ENCODE assay signal across 11 mouse cellular contexts in the genomic region with DNA sequence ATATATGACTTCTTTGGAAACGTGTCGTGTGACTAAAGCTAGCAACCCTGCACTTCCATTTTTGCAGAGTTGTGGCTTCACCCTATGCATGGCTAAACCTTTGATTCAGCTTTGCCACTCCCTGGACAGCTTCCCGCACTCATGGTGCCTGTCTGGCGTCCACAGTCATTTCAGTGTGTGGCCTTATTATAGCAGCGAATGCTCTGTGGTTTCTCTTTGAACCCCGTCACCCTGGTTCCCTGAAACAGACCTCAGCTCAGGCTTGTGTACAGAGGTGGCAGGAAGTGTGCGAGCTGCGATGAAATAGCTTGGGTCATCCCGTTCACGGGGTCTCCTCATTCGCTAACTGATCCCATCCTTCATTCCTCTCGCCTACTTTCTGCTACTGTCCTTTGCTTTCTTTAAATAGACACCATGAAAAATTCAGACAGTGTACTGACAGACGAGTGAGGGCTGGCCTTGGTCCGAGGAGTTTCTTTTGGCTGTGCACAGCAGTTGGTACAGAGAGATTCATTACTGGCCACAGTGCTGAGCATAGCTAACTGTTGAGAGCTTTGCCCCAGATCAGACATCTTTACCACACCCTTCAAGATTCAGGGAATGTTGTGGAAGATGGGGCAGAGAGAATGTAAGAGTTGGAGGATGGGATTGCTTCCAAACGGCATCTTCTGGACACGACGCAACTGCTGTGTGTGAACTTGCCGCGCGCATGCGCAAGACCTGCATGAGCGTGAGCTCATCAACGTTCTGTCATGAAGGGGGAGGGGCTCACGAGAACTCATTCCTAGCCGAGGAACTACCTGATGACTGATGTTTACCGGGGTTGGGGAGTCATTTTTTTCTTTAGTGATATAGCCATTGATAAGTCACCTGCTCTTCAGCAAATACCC.
DNase-seq lines count a peak whose midpoint lies in the region; ATAC-seq and TF ChIP-seq lines count a peak whose summit lies in the region.
"Had no signal": no experiment of that assay in that cellular context is flagged by ENCODE, and none has a peak within 500 bp of the region (broad histone marks: within the 10 kb centered on the region; RNA-seq: fewer than 3 reads in every experiment).

No protein-coding gene starts in this region.

- peaks cover 33% of the 10 kb centered on the region for H3K4me1 ChIP-seq in hindbrain, embryonic 12.5 days
- no peaks in the 10 kb centered on the region for H3K4me1 ChIP-seq in hindbrain, embryonic 11.5 days (replicated peaks; ENCODE audit: control insufficient read depth, insufficient read depth, low read length)
- H3K4me1 ChIP-seq in small intestine, adult 2 months (ENCODE audit: control insufficient read depth, insufficient read depth, insufficient read length, low read length), result peaks cover 24% of the 10 kb centered on the region
- H3K4me1 ChIP-seq in midbrain, embryonic 16.5 days (ENCODE audit: control insufficient read depth, insufficient read depth, low read length), result peaks cover 7% of the 10 kb centered on the region; the same call in 1 of the 2 replicates
- H3K4me1 ChIP-seq in forebrain, embryonic 12.5 days, result peaks cover 17% of the 10 kb centered on the region

- no peak overlapping the region for H3K4me2 ChIP-seq in hindbrain, embryonic 12.5 days (replicated peaks)
- no peak overlapping the region for H3K4me2 ChIP-seq in hindbrain, embryonic 11.5 days (replicated peaks; ENCODE audit: low read depth, low read length)
- no peak overlapping the region for H3K4me2 ChIP-seq in midbrain, embryonic 16.5 days (ENCODE audit: low read length)
- no peak overlapping the region for H3K4me2 ChIP-seq in forebrain, embryonic 12.5 days
- H3K4me2 ChIP-seq: hindbrain, embryonic 15.5 days; midbrain, embryonic 15.5 days had no signal

- no peak overlapping the region for H3K4me3 ChIP-seq in hindbrain, embryonic 12.5 days
- no peak overlapping the region for H3K4me3 ChIP-seq in hindbrain, embryonic 11.5 days (ENCODE audit: low read depth, low read length)
- H3K4me3 ChIP-seq in small intestine, adult 2 months (ENCODE audit: low read depth, low read length), result peak overlapping the region; percentile 23; the same call in 1 of the 2 replicates
- no peak overlapping the region for H3K4me3 ChIP-seq in midbrain, embryonic 16.5 days (ENCODE audit: low read depth, low read length)
- no peak overlapping the region for H3K4me3 ChIP-seq in forebrain, embryonic 12.5 days (replicated peaks)
- H3K4me3 ChIP-seq: hindbrain, embryonic 15.5 days; midbrain, embryonic 15.5 days had no signal

- H3K27me3 ChIP-seq in hindbrain, embryonic 12.5 days, result no peaks in the 10 kb centered on the region
- H3K27me3 ChIP-seq in hindbrain, embryonic 11.5 days (ENCODE audit: control insufficient read depth, insufficient read depth, low read length), result no peaks in the 10 kb centered on the region
- H3K27me3 ChIP-seq in small intestine, adult 2 months (ENCODE audit: control insufficient read depth, insufficient read depth, low read length), result no peaks in the 10 kb centered on the region
- H3K27me3 ChIP-seq in midbrain, embryonic 16.5 days (ENCODE audit: control insufficient read depth, insufficient read depth, low read depth, low read length), result no peaks in the 10 kb centered on the region
- H3K27me3 ChIP-seq in forebrain, embryonic 12.5 days, result no peaks in the 10 kb centered on the region
- H3K27me3 ChIP-seq: hindbrain, embryonic 15.5 days; midbrain, embryonic 15.5 days had no signal

- H3K9ac ChIP-seq in hindbrain, embryonic 12.5 days, result no peak overlapping the region
- H3K9ac ChIP-seq in hindbrain, embryonic 11.5 days (ENCODE audit: low read depth, low read length), result no peak overlapping the region
- no peak overlapping the region for H3K9ac ChIP-seq in midbrain, embryonic 16.5 days (ENCODE audit: low read depth, low read length)
- no peak overlapping the region for H3K9ac ChIP-seq in forebrain, embryonic 12.5 days
- H3K9ac ChIP-seq: hindbrain, embryonic 15.5 days; midbrain, embryonic 15.5 days had no signal

- ATAC-seq in hindbrain, embryonic 12.5 days (ENCODE audit: low FRiP score), result peak; percentile 44; the same call in 1 of the 2 replicates
- ATAC-seq in hindbrain, embryonic 11.5 days (ENCODE audit: low FRiP score), result no peak
- ATAC-seq in common myeloid progenitor, adult 5-6 weeks (replicated peaks; ENCODE audit: low read depth, poor library complexity, severe bottlenecking), result peak; percentile 78
- ATAC-seq in midbrain, embryonic 16.5 days, result no peak
- ATAC-seq in forebrain, embryonic 12.5 days (ENCODE audit: low FRiP score), result no peak
- ATAC-seq: midbrain, embryonic 15.5 days had no signal

- TF ChIP-seq CTCF in small intestine, adult 2 months (IDR thresholded peaks at IDR 0.05; ENCODE audit: extremely low read depth, insufficient read length, insufficient replicate concordance, low read depth, low read length), result no peak

- no peak for DNase-seq in hindbrain, embryonic 11.5 days (ENCODE audit: low spot score)
- peak; percentile 31 to 46 for DNase-seq in CD8-positive naive resting alpha-beta T cell, adult 2 months (ENCODE audit: low read depth in 2 of 2, low spot score in 2 of 2)
- DNase-seq in frontal cortex, postnatal 25 days (ENCODE audit: low spot score in 2 of 2), result no peak
- DNase-seq: gastrocnemius, postnatal 10 days had no signal

- H3K9me3 ChIP-seq in hindbrain, embryonic 12.5 days (replicated peaks), result no peaks in the 10 kb centered on the region
- H3K9me3 ChIP-seq in hindbrain, embryonic 11.5 days (ENCODE audit: control insufficient read depth, low read length), result no peaks in the 10 kb centered on the region
- H3K9me3 ChIP-seq in midbrain, embryonic 16.5 days (replicated peaks; ENCODE audit: control insufficient read depth, low read length, poor library complexity, severe bottlenecking), result no peaks in the 10 kb centered on the region
- no peaks in the 10 kb centered on the region for H3K9me3 ChIP-seq in forebrain, embryonic 12.5 days
- H3K9me3 ChIP-seq: hindbrain, embryonic 15.5 days; midbrain, embryonic 15.5 days had no signal

- no peaks in the 10 kb centered on the region for H3K36me3 ChIP-seq in hindbrain, embryonic 12.5 days
- H3K36me3 ChIP-seq in hindbrain, embryonic 11.5 days (ENCODE audit: control insufficient read depth, insufficient read depth, low read length), result no peaks in the 10 kb centered on the region
- no peaks in the 10 kb centered on the region for H3K36me3 ChIP-seq in small intestine, adult 2 months (ENCODE audit: control insufficient read depth, insufficient read depth, low read length)
- H3K36me3 ChIP-seq in midbrain, embryonic 16.5 days (ENCODE audit: control insufficient read depth, insufficient read depth, low read length), result no peaks in the 10 kb centered on the region
- no peaks in the 10 kb centered on the region for H3K36me3 ChIP-seq in forebrain, embryonic 12.5 days (replicated peaks)
- H3K36me3 ChIP-seq: hindbrain, embryonic 15.5 days; midbrain, embryonic 15.5 days had no signal

- no peak overlapping the region for H3K27ac ChIP-seq in hindbrain, embryonic 12.5 days
- H3K27ac ChIP-seq in hindbrain, embryonic 11.5 days (ENCODE audit: low read depth, low read length), result no peak overlapping the region
- H3K27ac ChIP-seq in small intestine, adult 2 months (ENCODE audit: insufficient read depth, low read depth, low read length), result no peak overlapping the region
- H3K27ac ChIP-seq in midbrain, embryonic 16.5 days (ENCODE audit: low read length), result no peak overlapping the region
- H3K27ac ChIP-seq in forebrain, embryonic 12.5 days, result no peak overlapping the region
- H3K27ac ChIP-seq: hindbrain, embryonic 15.5 days; midbrain, embryonic 15.5 days had no signal

- 81% methylated on average over 26 of the region's 26 CpGs for WGBS in hindbrain, embryonic 12.5 days
- 82% methylated on average over 26 of the region's 26 CpGs for WGBS in hindbrain, embryonic 11.5 days
- 87% methylated on average over 26 of the region's 26 CpGs for WGBS in small intestine, adult 2 months
- 88% methylated on average over 26 of the region's 26 CpGs for WGBS in midbrain, embryonic 16.5 days
- WGBS in forebrain, embryonic 12.5 days, result 89% methylated on average over 26 of the region's 26 CpGs

- no peak for TF ChIP-seq POLR2A in small intestine, adult 2 months (IDR thresholded peaks at IDR 0.05; ENCODE audit: low read depth, low read length)

Comparison
In these comparisons a context has a peak if more than half of its experiments do, and no peak if none do; other contexts are left out.
1. ATAC-seq: peak in hindbrain, embryonic 12.5 days (single experiment) and common myeloid progenitor, adult 5-6 weeks (single experiment); none in hindbrain, embryonic 11.5 days (single experiment), midbrain, embryonic 16.5 days (single experiment) and forebrain, embryonic 12.5 days (single experiment).
2. DNase-seq: peak in CD8-positive naive resting alpha-beta T cell, adult 2 months (2 of 2); none in hindbrain, embryonic 11.5 days (single experiment) and frontal cortex, postnatal 25 days (0 of 2).